In genomic region chr1:189923157-189923556, GRCm38 (mm10) we compare ENCODE assay signal across 19 mouse cellular contexts. TPM values are rescaled to one million over a fixed set of nuclear protein-coding genes. Genes with fewer than 3 reads are reported as not detected.
DNase-seq lines count a peak whose midpoint lies in the region; ATAC-seq and TF ChIP-seq lines count a peak whose summit lies in the region.
"Had no signal": no experiment of that assay in that cellular context is flagged by ENCODE, and none has a peak within 500 bp of the region (broad histone marks: within the 10 kb centered on the region; RNA-seq: fewer than 3 reads in every experiment).

No protein-coding gene starts in this region.

- H3K4me2 ChIP-seq in heart, embryonic 12.5 days: no peak overlapping the region
- H3K4me2 ChIP-seq in kidney, embryonic 15.5 days: peak overlapping the region; percentile 97; the same call in 1 of the 2 replicates
- H3K4me2 ChIP-seq in CH12.LX (ENCODE audit: insufficient read depth, low read depth, poor library complexity, severe bottlenecking): peak overlapping the region; percentile 87; the same call in 1 of the 2 replicates

- no peak overlapping the region for H3K4me3 ChIP-seq in cerebellum, adult 2 months (replicated peaks; ENCODE audit: insufficient read depth, low read depth, low read length)
- H3K4me3 ChIP-seq in heart, embryonic 12.5 days: no peak overlapping the region
- H3K4me3 ChIP-seq in kidney, embryonic 15.5 days (replicated peaks): no peak overlapping the region
- H3K4me3 ChIP-seq in CH12.LX (replicated peaks in 1 of 3; ENCODE audit: low read depth in 2 of 3, low read length in 2 of 3, poor library complexity in 1 of 3): no peak overlapping the region

- no peak for TF ChIP-seq CTCF in cerebellum, adult 2 months (IDR thresholded peaks at IDR 0.05; ENCODE audit: borderline replicate concordance, insufficient read depth, low read depth, low read length)
- TF ChIP-seq CTCF in CH12.LX (conservative IDR thresholded peaks at IDR 0.05 in 1 of 2, IDR thresholded peaks at IDR 0.05 in 1 of 2; ENCODE audit: low read depth in 2 of 2, low read length in 2 of 2): no peak

- H3K79me2 ChIP-seq in CH12.LX (replicated peaks; ENCODE audit: control insufficient read depth, extremely low read depth, insufficient read depth, poor library complexity, severe bottlenecking): peaks cover 9% of the 10 kb centered on the region

- H3K4me1 ChIP-seq in cerebellum, adult 2 months (ENCODE audit: control insufficient read depth, insufficient read depth, low read length): peaks cover 14% of the 10 kb centered on the region; the same call in 1 of the 2 replicates
- H3K4me1 ChIP-seq in heart, embryonic 12.5 days (replicated peaks): peaks cover 74% of the 10 kb centered on the region
- H3K4me1 ChIP-seq in kidney, embryonic 15.5 days: peaks cover 40% of the 10 kb centered on the region
- peaks cover 7 to 35% of the 10 kb centered on the region in 2 experiments; a peak in 3 of 4 replicates for H3K4me1 ChIP-seq in CH12.LX (ENCODE audit: control insufficient read depth in 1 of 2, insufficient read depth in 2 of 2)

- TF ChIP-seq RAD21 in CH12.LX (IDR thresholded peaks at IDR 0.05; ENCODE audit: low read depth, low read length): no peak

- H3K9ac ChIP-seq in heart, embryonic 12.5 days: no peak overlapping the region
- no peak overlapping the region for H3K9ac ChIP-seq in kidney, embryonic 15.5 days
- 0 out of 2 replicates have a peak overlapping the region, but pooled peaks have one; percentile 67 for H3K9ac ChIP-seq in CH12.LX (ENCODE audit: insufficient read depth, low read depth)

- H3K27ac ChIP-seq in cerebellum, adult 2 months (ENCODE audit: insufficient read depth, low read length): no peak overlapping the region
- H3K27ac ChIP-seq in heart, embryonic 12.5 days (ENCODE audit: poor library complexity, severe bottlenecking): peak overlapping the region; percentile 95
- no peak overlapping the region for H3K27ac ChIP-seq in kidney, embryonic 15.5 days
- H3K27ac ChIP-seq in CH12.LX (ENCODE audit: insufficient read depth, low read depth): no peak overlapping the region
- H3K27ac ChIP-seq: embryonic facial prominence, embryonic 12.5 days had no signal

- in situ Hi-C loops in CH12.LX (cut with MboI; ENCODE audit: low pct_ligation_motif_present, low pct_unique_long_range_greater_than_20kb, low sequenced_read_pairs): loop anchor here (5.0 kb wide), 1 partner anchor 36 kb away; no protein-coding TSS in a partner anchor

- no peaks in the 10 kb centered on the region for H3K27me3 ChIP-seq in cerebellum, adult 2 months (ENCODE audit: control insufficient read depth, insufficient read depth, low read length)
- no peaks in the 10 kb centered on the region for H3K27me3 ChIP-seq in heart, embryonic 12.5 days (replicated peaks)
- no peaks in the 10 kb centered on the region for H3K27me3 ChIP-seq in kidney, embryonic 15.5 days
- H3K27me3 ChIP-seq in CH12.LX (replicated peaks): no peaks in the 10 kb centered on the region
- H3K27me3 ChIP-seq: limb, embryonic 15.5 days; Patski had no signal

- no peak for ATAC-seq in heart, embryonic 12.5 days (ENCODE audit: insufficient number of reproducible peaks, low FRiP score)
- no peak for ATAC-seq in kidney, embryonic 15.5 days (replicated peaks; ENCODE audit: low FRiP score)
- ATAC-seq in megakaryocyte, adult 5-6 weeks (ENCODE audit: poor library complexity, severe bottlenecking): no peak
- ATAC-seq: Patski had no signal

- dilution Hi-C loops in CH12.LX (cut with MboI; ENCODE audit: extremely low pct_ligation_motif_present, extremely low pct_unique_long_range_greater_than_20kb, low sequenced_read_pairs): no loop called here

- peak; percentile 41 for DNase-seq in cerebellum, adult 9-10 months
- DNase-seq in cerebellum, adult 2 months: no peak
- DNase-seq in heart, adult 18-20 months: no peak
- DNase-seq in kidney, postnatal 4 days: no peak
- DNase-seq in CH12.LX (ENCODE audit: extremely low read depth): no peak
- DNase-seq: adrenal gland, adult 8-10 months; gastrocnemius, postnatal 36 days; layer of hippocampus, postnatal 36 days; lung, adult 2 months; lung, postnatal 36 days; right cerebral cortex, postnatal 14 days; spleen, adult 18-20 months; thymus, postnatal 25 days had no signal

- H3K9me3 ChIP-seq in heart, embryonic 12.5 days (replicated peaks): no peaks in the 10 kb centered on the region
- no peaks in the 10 kb centered on the region for H3K9me3 ChIP-seq in kidney, embryonic 15.5 days (replicated peaks)
- no peaks in the 10 kb centered on the region for H3K9me3 ChIP-seq in CH12.LX (replicated peaks; ENCODE audit: low read length)
- H3K9me3 ChIP-seq: embryonic facial prominence, embryonic 12.5 days; limb, embryonic 15.5 days had no signal

- WGBS in cerebellum, adult 2 months: 92% methylated on average over 4 of the region's 4 CpGs
- 87% methylated on average over 4 of the region's 4 CpGs for WGBS in heart, embryonic 12.5 days
- 74% methylated on average over 4 of the region's 4 CpGs for WGBS in kidney, embryonic 15.5 days

- H3K36me3 ChIP-seq in heart, embryonic 12.5 days: no peaks in the 10 kb centered on the region
- no peaks in the 10 kb centered on the region for H3K36me3 ChIP-seq in kidney, embryonic 15.5 days
- H3K36me3 ChIP-seq in CH12.LX (replicated peaks in 1 of 2; ENCODE audit: control insufficient read depth in 1 of 2, insufficient read depth in 1 of 2, low read length in 1 of 2): peaks cover 0 to 10% of the 10 kb centered on the region in 2 experiments
- H3K36me3 ChIP-seq: embryonic facial prominence, embryonic 12.5 days; limb, embryonic 15.5 days had no signal

- no peak for TF ChIP-seq EP300 in CH12.LX (IDR thresholded peaks at IDR 0.05; ENCODE audit: low read length)

- TF ChIP-seq POLR2A in cerebellum, adult 2 months (IDR thresholded peaks at IDR 0.05; ENCODE audit: borderline replicate concordance, insufficient read depth, low read length): no peak
- no peak for TF ChIP-seq POLR2A in CH12.LX (IDR thresholded peaks at IDR 0.05; ENCODE audit: low read depth, low read length)

TF ChIP-seq in CH12.LX, 34 proteins besides CTCF, POLR2A, EP300 and RAD21:
- no peak for TF ChIP-seq CHD1 (IDR thresholded peaks at IDR 0.05; ENCODE audit: low read depth, low read length)
- no peak for TF ChIP-seq MEF2A (IDR thresholded peaks at IDR 0.05; ENCODE audit: borderline replicate concordance, low read depth, low read length)
- no peak for TF ChIP-seq HCFC1 (IDR thresholded peaks at IDR 0.05; ENCODE audit: low read depth, low read length)
- TF ChIP-seq NRF1 (IDR thresholded peaks at IDR 0.05; ENCODE audit: low read depth, low read length): no peak
- no peak for TF ChIP-seq USF1 (IDR thresholded peaks at IDR 0.05; ENCODE audit: low read depth, low read length)
- no peak for TF ChIP-seq TCF12 (IDR thresholded peaks at IDR 0.05; ENCODE audit: low read depth, low read length)
- TF ChIP-seq TBP (conservative IDR thresholded peaks at IDR 0.05; ENCODE audit: low read depth, low read length): no peak
- no peak for TF ChIP-seq ELF1 (IDR thresholded peaks at IDR 0.05; ENCODE audit: low read depth, low read length)
- no peak for TF ChIP-seq KAT2A (IDR thresholded peaks at IDR 0.05; ENCODE audit: insufficient replicate concordance, low read length)
- TF ChIP-seq MAX (IDR thresholded peaks at IDR 0.05; ENCODE audit: low read length): no peak
- no peak for TF ChIP-seq E2F4 (IDR thresholded peaks at IDR 0.05; ENCODE audit: insufficient replicate concordance, low read depth, low read length)
- no peak for TF ChIP-seq IRF4 (IDR thresholded peaks at IDR 0.05; ENCODE audit: low read depth, low read length)
- no peak for TF ChIP-seq JUND (conservative IDR thresholded peaks at IDR 0.05; ENCODE audit: low read depth, low read length)
- TF ChIP-seq ETS1 (conservative IDR thresholded peaks at IDR 0.05; ENCODE audit: low read depth, low read length): no peak
- no peak for TF ChIP-seq PAX5 (IDR thresholded peaks at IDR 0.05; ENCODE audit: low read length)

RNA-seq across cellular contexts. Expression of gene Smyd2, which starts 1.0 kb away (rescaled TPM):
- polyA plus RNA-seq in cerebellum, adult 2 months (2012; rRNA removed): 115 and 131 TPM in 2 replicates
- 172 and 177 TPM in 2 replicates for polyA plus RNA-seq in heart, embryonic 12.5 days (2016; fragmentation: Nextera tagmentation; extraction: Ambion mirVana)
- 100 to 1,000 TPM in 1 of 2 experiments, 10 to 100 TPM in 1; 92.9 to 112 TPM for total RNA-seq in heart, adult 18-20 months (2021)
- polyA plus RNA-seq in kidney, embryonic 15.5 days (2015; fragmentation: Nextera tagmentation; extraction: Ambion mirVana): 83.0 and 84.2 TPM in 2 replicates
- total RNA-seq in CH12.LX (2012; rRNA removed) (79.9 and 92.7 TPM in 2 replicates), CH12.LX (2014; rRNA removed) (84.7 and 85.8 TPM in 2 replicates)
- polyA plus RNA-seq in CH12.LX (2012; ENCODE audit: insufficient read length, low read depth): 103 and 119 TPM in 2 replicates
- total RNA-seq in megakaryocyte, adult 5-6 weeks (2015): 16.7 and 18.6 TPM in 2 replicates
- 19.2 and 26.3 TPM in 2 replicates for total RNA-seq in megakaryocyte, adult 5-6 weeks (2017)
